10 mouse cellular contexts compared by ENCODE assay signal in genomic region chr9:61279044-61279543, GRCm38 (mm10).
DNase-seq lines count a peak whose midpoint lies in the region; ATAC-seq lines count a peak whose summit lies in the region.
"Had no signal": no experiment of that assay in that cellular context is flagged by ENCODE, and none has a peak within 500 bp of the region (broad histone marks: within the 10 kb centered on the region; RNA-seq: fewer than 3 reads in every experiment).

No protein-coding gene starts in this region.

- H3K4me1 ChIP-seq in forebrain, embryonic 12.5 days: peaks cover 40% of the 10 kb centered on the region

- peak overlapping the region; percentile 27 for H3K4me2 ChIP-seq in forebrain, embryonic 12.5 days

- DNase-seq in heart, adult 18-20 months: peak; percentile 17 to 26
- DNase-seq in heart, postnatal 14 days: no peak
- peak; percentile 82 for DNase-seq in MN1 (ENCODE audit: low spot score)
- peak; percentile 66 for DNase-seq in mesoderm, embryonic 11.5 days (ENCODE audit: low read depth, low spot score)
- DNase-seq in frontal cortex, adult 2 months (ENCODE audit: extremely low spot score in 1 of 2, low spot score in 1 of 2): no peak
- no peak for DNase-seq in layer of hippocampus, postnatal 14 days (ENCODE audit: low spot score in 2 of 2)

- H3K9ac ChIP-seq in forebrain, embryonic 12.5 days: no peak overlapping the region
- H3K9ac ChIP-seq: liver, embryonic 15.5 days had no signal

- H3K4me3 ChIP-seq in forebrain, embryonic 12.5 days (replicated peaks): no peak overlapping the region
- H3K4me3 ChIP-seq: liver, embryonic 15.5 days had no signal

- intact Hi-C loops in heart, postnatal 14 days (cut with DNase I): loop anchor here (5.0 kb wide), 1 partner anchor 232 kb away; no protein-coding TSS in a partner anchor

- H3K36me3 ChIP-seq in forebrain, embryonic 12.5 days (replicated peaks): no peaks in the 10 kb centered on the region
- H3K36me3 ChIP-seq: liver, embryonic 15.5 days had no signal

- H3K27ac ChIP-seq in forebrain, embryonic 12.5 days: peak overlapping the region; percentile 62
- H3K27ac ChIP-seq: liver, embryonic 15.5 days had no signal

- ATAC-seq in forebrain, embryonic 12.5 days (ENCODE audit: low FRiP score): peak; percentile 30; the same call in 1 of the 2 replicates
- no peak for ATAC-seq in frontal cortex, adult (ENCODE audit: low TSS enrichment)

- H3K27me3 ChIP-seq in forebrain, embryonic 12.5 days: peaks cover 53% of the 10 kb centered on the region
- H3K27me3 ChIP-seq: CH12.LX had no signal

- no peaks in the 10 kb centered on the region for H3K9me3 ChIP-seq in forebrain, embryonic 12.5 days
- H3K9me3 ChIP-seq: liver, embryonic 15.5 days had no signal

- 15% methylated on average over 9 of the region's 9 CpGs for WGBS in forebrain, embryonic 12.5 days

Comparison
In these comparisons a context has a peak if more than half of its experiments do, and no peak if none do; other contexts are left out.
1. DNase-seq: peak in heart, adult 18-20 months (2 of 2), MN1 (single experiment) and mesoderm, embryonic 11.5 days (single experiment); none in heart, postnatal 14 days (0 of 2), frontal cortex, adult 2 months (0 of 2) and layer of hippocampus, postnatal 14 days (0 of 2).